Mouse (Mus musculus): Measurements from ENCODE around the gene Auts2. TPM values are rescaled to one million over a fixed set of nuclear protein-coding genes. Genes with fewer than 3 reads are reported as not detected.

Gene Auts2
- polyA plus RNA-seq, 1 experiment from 2014 or later = 0.23 TPM

DNA sequence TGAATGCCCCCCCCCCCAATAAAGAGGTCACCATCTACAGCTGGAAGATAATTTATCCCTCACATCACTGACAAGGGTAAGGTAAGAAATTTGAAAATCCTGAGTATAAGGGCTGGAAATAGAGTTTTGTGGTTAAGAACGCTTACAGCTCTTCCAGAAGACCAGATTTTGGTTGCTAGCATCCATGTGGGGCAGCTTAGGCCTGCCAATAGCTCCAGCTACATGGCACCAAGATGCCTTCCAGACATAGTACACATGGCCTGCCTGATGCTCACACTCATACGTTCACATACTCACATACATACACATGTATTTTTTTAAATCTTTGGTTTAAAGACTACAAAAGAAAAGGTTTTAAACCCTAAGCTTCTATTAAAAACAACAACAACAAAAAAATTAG, 467.2 kb downstream of the Auts2 start:
- no peak for TF ChIP-seq CTCF (IDR thresholded peaks at IDR 0.05)
- in situ Hi-C loops (cut with MboI; ENCODE audit: low pct_unique_long_range_greater_than_20kb) = no loop called here
- DNase-seq (ENCODE audit: low read depth, low spot score) (no peak), ATAC-seq (no peak)
- POLR2A ChIA-PET = no interaction called here
- CTCF ChIA-PET = no interaction called here
- H3K27me3 ChIP-seq = peaks cover 6% of the 10 kb centered on the region

DNA sequence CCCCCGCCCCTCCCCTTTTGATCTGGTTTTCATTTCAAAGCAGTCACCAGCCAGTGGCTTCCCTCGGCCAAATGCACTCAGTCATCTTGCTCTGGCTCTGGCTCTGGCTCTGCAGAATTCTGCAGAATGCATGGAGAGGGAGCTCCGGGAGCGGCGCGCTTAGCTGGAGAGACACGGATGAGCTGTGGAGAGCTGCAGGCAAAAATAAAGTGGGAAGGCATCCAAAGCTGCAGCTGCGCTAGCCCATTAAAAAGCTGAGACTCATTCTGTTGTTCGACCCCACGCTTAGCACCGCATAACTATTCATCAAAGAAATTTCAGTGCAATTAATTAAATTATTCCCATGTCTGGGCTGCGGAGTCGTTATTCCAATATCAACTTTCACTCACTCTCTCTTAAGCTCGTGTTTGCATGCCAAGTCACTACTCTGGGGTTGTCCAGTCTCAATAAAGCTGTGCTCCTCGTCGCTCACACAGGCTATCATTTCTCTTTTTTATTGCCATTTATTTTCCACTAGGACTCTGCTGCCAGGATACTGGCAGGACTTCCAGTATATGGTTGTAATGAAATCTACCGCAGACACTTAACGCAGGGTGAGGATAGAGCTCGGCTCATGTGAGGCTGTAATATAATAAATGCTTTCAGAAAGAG, 468.3 kb downstream of the Auts2 start:
- in situ Hi-C loops (cut with MboI; ENCODE audit: low pct_unique_long_range_greater_than_20kb) = no loop called here
- ATAC-seq = no peak
- CTCF ChIA-PET = no interaction called here

DNA sequence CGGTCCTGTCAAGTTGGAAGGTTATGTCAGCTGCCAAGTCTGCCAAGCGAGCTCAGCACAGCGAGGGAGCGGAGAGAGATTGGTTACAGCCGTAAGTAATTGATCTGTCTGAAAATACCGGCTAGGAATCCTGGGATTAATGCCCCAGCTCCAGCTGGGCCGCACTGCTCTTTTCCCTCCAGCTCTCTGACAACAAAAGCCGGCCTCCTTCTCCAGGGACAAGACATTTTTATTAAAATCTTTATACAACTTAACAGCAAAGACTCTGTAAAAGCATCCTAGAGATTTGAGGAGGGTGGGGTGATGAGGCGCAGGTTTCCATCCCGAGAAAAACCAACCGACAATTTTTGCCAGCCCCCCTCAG, 468.8 kb downstream of the Auts2 start:
- DNase-seq (ENCODE audit: low read depth, low spot score) (no peak), ATAC-seq (no peak)
- POLR2A ChIA-PET = no interaction called here
- in situ Hi-C loops (cut with MboI; ENCODE audit: low pct_unique_long_range_greater_than_20kb) = no loop called here
- H3K27me3 ChIP-seq = peaks cover 6% of the 10 kb centered on the region
- CTCF ChIA-PET = no interaction called here
- no peak for TF ChIP-seq CTCF (IDR thresholded peaks at IDR 0.05)

More for the DNA sequence above, 468.3 kb downstream of the Auts2 start:
- POLR2A ChIA-PET = no interaction called here
- no peak for TF ChIP-seq CTCF (IDR thresholded peaks at IDR 0.05)
- H3K27me3 ChIP-seq = peaks cover 6% of the 10 kb centered on the region
- DNase-seq (ENCODE audit: low read depth, low spot score) = no peak

DNA sequence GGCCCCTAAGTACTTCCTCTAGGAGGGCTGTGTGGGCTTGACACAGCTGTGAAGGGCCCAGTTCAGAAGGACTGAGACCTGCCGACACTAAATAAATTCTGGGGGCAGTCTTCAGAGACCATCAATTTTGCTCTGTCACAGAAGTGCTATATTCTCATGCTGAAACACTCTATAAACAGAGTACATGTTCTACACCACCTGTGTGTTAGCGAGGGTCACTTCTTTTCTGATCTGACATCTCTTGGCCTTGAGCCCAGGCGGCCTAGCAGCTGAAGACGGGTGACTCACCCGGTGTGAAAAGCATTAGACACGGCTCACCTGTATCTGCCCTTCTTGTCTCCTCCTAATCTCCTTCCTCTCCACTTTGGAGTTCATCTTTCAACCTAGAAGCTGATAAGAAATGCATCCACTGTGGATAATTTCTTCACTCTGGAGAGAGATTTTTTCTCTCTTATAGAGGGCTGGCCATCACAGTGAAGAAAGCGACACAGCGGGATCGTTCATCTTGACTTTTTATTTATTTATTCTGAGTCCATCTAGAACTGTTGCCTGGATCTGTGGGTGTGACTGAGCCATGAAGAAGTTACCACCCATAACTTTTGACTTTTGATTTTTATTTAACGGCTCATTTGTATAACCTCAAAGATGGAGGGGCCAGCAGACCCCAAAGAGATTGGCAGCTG, 469.3 kb downstream of the Auts2 start:
- DNase-seq (ENCODE audit: low read depth, low spot score) = no peak
- TF ChIP-seq CTCF (IDR thresholded peaks at IDR 0.05) = no peak
- in situ Hi-C loops (cut with MboI; ENCODE audit: low pct_unique_long_range_greater_than_20kb) = no loop called here
- CTCF ChIA-PET = no interaction called here
- ATAC-seq = no peak
- H3K27me3 ChIP-seq = peaks cover 6% of the 10 kb centered on the region
- POLR2A ChIA-PET = no interaction called here

DNA sequence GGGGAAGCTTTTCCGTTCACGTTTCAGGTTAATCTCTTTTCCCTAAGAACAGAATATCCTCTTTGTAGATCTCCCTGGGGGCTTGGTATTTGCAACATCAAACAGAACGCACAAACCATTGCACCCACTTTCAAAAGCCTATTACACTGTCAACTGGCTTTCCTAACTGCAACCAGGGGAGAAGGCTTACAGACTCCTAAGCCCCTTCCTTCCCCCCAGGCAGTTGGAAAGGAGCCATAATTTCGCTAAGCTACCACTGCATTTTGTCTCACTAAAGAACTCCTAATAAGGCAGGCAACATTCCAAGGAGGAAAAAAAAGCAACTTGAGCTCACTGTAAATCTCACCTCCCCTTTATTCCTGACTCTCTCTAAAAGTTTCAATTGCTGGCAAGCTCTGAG, 470.8 kb downstream of the Auts2 start:
- H3K27me3 ChIP-seq = peaks cover 14% of the 10 kb centered on the region
- ChIA-PET POLR2A (no interaction called here), CTCF (no interaction called here)
- in situ Hi-C loops (cut with MboI; ENCODE audit: low pct_unique_long_range_greater_than_20kb) = no loop called here
- DNase-seq (ENCODE audit: low read depth, low spot score) = no peak
- no peak for TF ChIP-seq CTCF (IDR thresholded peaks at IDR 0.05)
- no peak for ATAC-seq

DNA sequence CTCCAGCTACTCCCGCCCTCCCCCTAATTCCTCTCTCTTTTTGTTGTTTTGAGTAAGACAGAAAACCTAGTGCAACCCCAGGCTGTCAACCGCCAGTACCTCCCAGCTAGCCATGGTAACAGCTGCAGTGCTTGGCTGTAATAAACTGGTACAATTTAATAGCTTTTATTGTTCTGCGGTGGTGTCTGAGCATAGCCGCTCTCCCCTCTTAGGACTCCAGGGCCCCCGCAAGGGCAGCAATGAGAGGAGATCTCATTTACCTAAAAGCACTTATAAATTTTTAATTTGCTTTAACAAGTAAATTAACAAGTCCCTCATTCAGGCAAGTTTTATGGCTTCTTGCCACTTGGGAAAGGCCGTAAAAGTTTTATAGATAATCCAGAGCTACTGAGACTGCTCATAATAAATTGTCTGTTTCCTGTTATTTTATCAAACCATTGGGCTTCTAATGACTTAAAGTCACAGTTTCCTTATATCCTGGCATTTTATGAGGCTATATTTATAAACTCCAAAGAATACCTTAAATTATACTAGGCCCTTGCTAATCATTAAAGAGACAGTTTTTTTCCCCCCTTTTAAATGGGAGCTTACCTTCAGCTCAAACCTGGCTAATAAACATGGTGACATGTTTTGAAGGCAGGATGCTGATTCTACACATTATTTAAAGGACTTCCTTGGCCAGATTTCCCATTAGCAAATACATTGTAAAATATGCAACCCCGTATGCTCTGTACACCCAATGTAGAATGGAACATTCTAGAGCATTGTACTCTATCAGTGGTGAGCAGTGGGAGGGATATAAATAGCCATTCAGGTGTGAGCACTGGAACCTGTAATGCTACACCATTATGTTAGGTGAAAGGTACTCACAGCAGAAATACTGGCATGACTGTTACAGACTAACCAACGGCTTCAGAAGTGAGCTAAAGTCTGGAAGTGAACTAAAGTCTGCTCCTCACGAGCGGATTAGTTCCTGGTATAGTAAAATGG, 475.1 kb downstream of the Auts2 start:
- in situ Hi-C loops (cut with MboI; ENCODE audit: low pct_unique_long_range_greater_than_20kb) = no loop called here

DNA sequence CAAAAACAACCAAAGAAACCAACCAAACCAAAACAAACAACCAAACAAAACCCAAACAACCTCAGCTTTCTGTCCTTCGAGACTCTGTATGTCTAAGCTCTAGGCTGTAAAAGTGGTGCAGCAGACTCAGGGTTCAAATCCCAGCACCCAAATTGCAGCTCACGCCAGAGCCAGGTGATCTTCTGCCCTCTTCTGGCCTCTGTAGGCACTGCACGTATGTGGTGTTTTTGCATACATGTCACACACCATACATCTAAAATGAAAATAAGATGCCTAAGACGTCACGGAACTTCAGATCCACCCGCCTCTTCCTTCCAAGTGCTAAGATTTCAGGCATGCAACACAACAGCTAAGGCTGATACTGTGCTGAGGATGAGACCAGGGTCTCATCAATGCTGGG, 483.0 kb downstream of the Auts2 start:
- ChIA-PET CTCF (no interaction called here), POLR2A (no interaction called here)
- peaks cover 3% of the 10 kb centered on the region for H3K27me3 ChIP-seq
- peak; percentile 34 for TF ChIP-seq CTCF (IDR thresholded peaks at IDR 0.05)
- no peak for ATAC-seq
- DNase-seq (ENCODE audit: low read depth, low spot score) = no peak
- in situ Hi-C loops (cut with MboI; ENCODE audit: low pct_unique_long_range_greater_than_20kb) = no loop called here

More for the DNA sequence above, 475.1 kb downstream of the Auts2 start:
- CTCF ChIA-PET = no interaction called here
- POLR2A ChIA-PET = no interaction called here
- no peak for DNase-seq (ENCODE audit: low read depth, low spot score)
- peaks cover 14% of the 10 kb centered on the region for H3K27me3 ChIP-seq
- TF ChIP-seq CTCF (IDR thresholded peaks at IDR 0.05) = no peak
- ATAC-seq = no peak

DNA sequence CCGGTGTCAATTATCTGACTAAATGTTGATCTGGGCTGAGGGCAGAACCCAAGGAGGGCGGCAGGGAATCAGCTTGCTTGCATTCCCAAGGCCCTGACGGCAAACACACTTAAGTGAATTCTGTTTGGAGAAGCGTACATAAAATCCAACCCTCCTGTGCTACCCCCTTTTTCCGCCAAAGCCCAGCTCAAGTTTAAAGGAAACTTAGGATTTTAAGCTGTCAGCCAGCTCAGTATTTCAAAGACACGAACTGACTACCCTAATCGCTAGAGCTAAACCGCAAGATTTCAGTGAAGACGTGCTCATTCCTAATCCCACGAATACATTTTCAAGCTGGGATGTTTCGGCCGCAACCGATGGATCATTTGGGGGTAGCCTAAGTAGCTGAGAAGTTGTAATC, 490.5 kb downstream of the Auts2 start:
- ChIA-PET POLR2A (no interaction called here), CTCF (no interaction called here)
- TF ChIP-seq CTCF (IDR thresholded peaks at IDR 0.05) = no peak
- ATAC-seq = no peak
- no peaks in the 10 kb centered on the region for H3K27me3 ChIP-seq
- in situ Hi-C loops (cut with MboI; ENCODE audit: low pct_unique_long_range_greater_than_20kb) = no loop called here
- DNase-seq (ENCODE audit: low read depth, low spot score) = no peak

DNA sequence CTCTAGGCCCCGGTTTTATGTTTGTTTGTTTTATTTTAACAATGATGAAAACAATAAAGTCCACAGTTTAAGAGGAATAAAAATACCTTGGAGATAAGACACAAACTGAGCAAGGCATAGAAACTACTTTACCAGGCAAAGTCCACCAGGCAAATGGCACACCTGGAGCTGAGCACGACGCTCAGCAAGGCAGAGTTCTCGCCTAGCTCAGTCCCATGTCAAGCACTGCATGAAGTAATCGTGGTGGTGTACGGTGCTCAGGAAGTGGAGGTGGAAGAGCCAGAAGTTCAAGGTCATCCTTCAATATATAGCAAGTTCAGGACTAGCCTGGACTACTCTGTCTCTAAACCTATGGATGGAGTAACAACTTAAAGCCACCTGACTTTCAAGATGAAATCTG, 503.6 kb downstream of the Auts2 start:
- in situ Hi-C loops (cut with MboI; ENCODE audit: low pct_unique_long_range_greater_than_20kb) = no loop called here
- DNase-seq (ENCODE audit: low read depth, low spot score) (no peak), ATAC-seq (no peak)
- no peaks in the 10 kb centered on the region for H3K27me3 ChIP-seq
- ChIA-PET CTCF (interaction anchor here (1.6 kb wide), 1 partner anchor 148 kb away, joined by 3 read pairs; no protein-coding TSS in a partner anchor), POLR2A (no interaction called here)
- TF ChIP-seq CTCF (IDR thresholded peaks at IDR 0.05) = no peak

DNA sequence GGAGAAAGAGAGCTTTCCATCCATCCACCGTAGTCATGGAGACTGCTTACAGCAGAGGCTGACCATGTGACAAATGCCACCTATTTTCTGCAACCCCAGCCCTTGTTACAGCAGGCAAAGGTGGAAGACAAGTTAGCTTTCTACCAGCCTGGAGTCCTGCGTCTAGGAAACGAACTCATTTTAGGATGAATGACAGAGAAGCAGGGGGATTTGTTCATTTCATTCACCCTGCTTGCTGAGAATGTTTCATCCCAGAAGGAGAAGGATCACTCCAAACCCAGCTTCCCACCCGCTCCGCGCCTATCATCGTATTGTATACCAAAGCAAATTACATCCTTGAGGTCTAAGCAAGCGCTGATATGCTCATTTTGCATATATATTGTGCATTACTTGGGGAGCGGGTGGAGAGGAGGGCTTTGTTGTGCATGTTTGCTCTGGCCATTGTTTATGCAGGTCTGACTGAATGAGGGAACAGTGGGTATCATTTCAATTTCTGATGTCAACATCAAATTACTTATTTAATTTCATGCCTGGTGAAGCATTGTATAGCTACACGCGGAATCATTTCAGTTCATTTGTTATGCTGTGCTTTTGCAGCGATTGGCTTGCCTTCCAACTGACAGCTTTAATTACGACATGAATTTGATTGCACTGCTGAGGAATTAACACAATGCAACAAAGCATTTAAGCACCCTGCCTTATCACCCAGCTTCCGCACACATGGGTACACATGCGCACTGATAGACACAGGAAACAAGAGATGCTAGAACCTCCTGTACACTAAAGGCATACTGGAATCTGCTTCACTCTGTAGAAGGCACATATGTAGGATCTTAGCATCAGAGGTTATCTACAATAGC, 509.4 kb downstream of the Auts2 start:
- in situ Hi-C loops (cut with MboI; ENCODE audit: low pct_unique_long_range_greater_than_20kb) = no loop called here
- ChIA-PET CTCF (interaction anchor here (1.8 kb wide), 1 partner anchor 9 kb away, joined by 4 read pairs; no protein-coding TSS in a partner anchor), POLR2A (no interaction called here)
- DNase-seq (ENCODE audit: low read depth, low spot score) (no peak), ATAC-seq (no peak)
- H3K27me3 ChIP-seq = peaks cover 5% of the 10 kb centered on the region
- TF ChIP-seq CTCF (IDR thresholded peaks at IDR 0.05) = no peak
